Mouse (Mus musculus): Measurements from ENCODE around the gene Gm42517. TPM values are rescaled to one million over a fixed set of nuclear protein-coding genes. Genes with fewer than 3 reads are reported as not detected.

Gm42517 gene
- polyA plus RNA-seq, 2 experiments: 0.45 to 0.52 TPM

DNA sequence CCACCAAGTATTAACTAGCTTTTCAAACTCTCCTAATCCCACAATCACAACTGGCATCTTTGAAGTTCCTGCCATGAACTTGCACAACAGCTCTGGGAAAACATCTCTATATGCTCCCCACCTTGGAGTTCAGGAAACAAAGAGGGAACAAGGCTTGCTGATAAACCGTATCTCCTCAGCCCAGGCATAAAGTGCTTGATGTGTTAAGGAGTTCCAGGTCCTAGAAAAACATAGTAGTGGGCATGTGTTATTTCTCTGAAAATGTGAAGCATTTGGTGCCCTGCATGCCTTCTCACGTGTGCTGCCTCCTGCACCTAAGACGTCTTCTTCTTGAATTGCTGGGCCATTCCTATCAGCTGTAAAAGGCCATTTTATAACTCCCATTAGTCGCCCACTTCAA is 30.3 kb downstream of the Gm42517 start:
- Histone ChIP-seq H3K4me1 (ENCODE audit: control insufficient read depth, insufficient read depth, low read length) (no peaks in the 10 kb centered on the region), H3K4me3 (replicated peaks; ENCODE audit: low read length) (no peak overlapping the region), H3K27ac (replicated peaks; ENCODE audit: low read depth, low read length) (no peak overlapping the region), H3K27me3 (ENCODE audit: control insufficient read depth, insufficient read depth, low read length) (no peaks in the 10 kb centered on the region), H3K9me3 (ENCODE audit: control insufficient read depth, low read length) (no peaks in the 10 kb centered on the region), H3K36me3 (ENCODE audit: control insufficient read depth, insufficient read depth, low read length) (peaks cover 27% of the 10 kb centered on the region), H3K4me2 (replicated peaks; ENCODE audit: low read depth, low read length, severe bottlenecking) (no peak overlapping the region), H3K9ac (ENCODE audit: low read depth, low read length, severe bottlenecking) (no peak overlapping the region)
- ATAC-seq (ENCODE audit: low FRiP score, low read depth) (no peak), DNase-seq (ENCODE audit: low spot score) (no peak)
- no peak for TF ChIP-seq POLR2A (IDR thresholded peaks at IDR 0.05; ENCODE audit: borderline replicate concordance, extremely low read depth, insufficient read depth, insufficient read length)
- WGBS: 44% methylated on average over 4 of the region's 4 CpGs

DNA sequence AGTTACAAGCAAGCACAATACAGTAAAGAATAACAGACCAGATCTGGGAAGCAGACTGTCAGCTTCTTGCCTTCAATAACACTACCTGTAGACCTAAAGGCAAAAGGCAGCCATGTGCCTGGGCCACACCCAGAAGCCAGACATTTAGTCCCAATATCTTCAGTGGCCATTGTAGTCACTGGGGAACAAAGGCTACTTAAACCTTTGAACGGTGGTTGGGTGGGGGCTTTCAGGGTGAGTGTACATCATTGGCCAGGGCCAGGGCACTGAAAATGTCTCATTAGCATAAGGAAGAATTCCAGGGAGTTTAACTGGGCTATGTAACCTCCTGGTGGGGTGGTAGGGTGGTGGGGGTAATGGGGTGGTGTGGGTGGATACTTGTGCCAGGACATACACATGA is 36.7 kb downstream of the Gm42517 start:
- no peaks in the 10 kb centered on the region for H3K4me1 ChIP-seq (ENCODE audit: control insufficient read depth, insufficient read depth, low read length)
- H3K36me3 ChIP-seq (ENCODE audit: control insufficient read depth, insufficient read depth, low read length): peaks cover 45% of the 10 kb centered on the region
- 90% methylated on average over 1 of the region's 1 CpGs for WGBS
- H3K27ac ChIP-seq (replicated peaks; ENCODE audit: low read depth, low read length): no peak overlapping the region
- TF ChIP-seq POLR2A (IDR thresholded peaks at IDR 0.05; ENCODE audit: borderline replicate concordance, extremely low read depth, insufficient read depth, insufficient read length): no peak
- H3K9me3 ChIP-seq (ENCODE audit: control insufficient read depth, low read length): no peaks in the 10 kb centered on the region
- H3K4me3 ChIP-seq (replicated peaks; ENCODE audit: low read length): no peak overlapping the region
- no peak overlapping the region for H3K9ac ChIP-seq (ENCODE audit: low read depth, low read length, severe bottlenecking)
- no peak for ATAC-seq (ENCODE audit: low FRiP score, low read depth)
- no peak overlapping the region for H3K4me2 ChIP-seq (replicated peaks; ENCODE audit: low read depth, low read length, severe bottlenecking)
- no peak for DNase-seq (ENCODE audit: low spot score)
- H3K27me3 ChIP-seq (ENCODE audit: control insufficient read depth, insufficient read depth, low read length): no peaks in the 10 kb centered on the region

Other genes starting within 250 kb of the Gm42517 start
- gene Tmed5, start 235.3 kb downstream of the Gm42517 start, polyA plus RNA-seq (2012; rRNA removed): 24.9 and 36.6 TPM in 2 replicates
- 32.6 and 35.1 TPM in 2 replicates for gene Tmed5, start 235.3 kb downstream of the Gm42517 start, polyA plus RNA-seq (2014; fragmentation: Nextera tagmentation; extraction: Ambion mirVana)
- 1.2 and 2.4 TPM in 2 replicates for gene Ccdc18, start 235.0 kb downstream of the Gm42517 start, polyA plus RNA-seq (2012; rRNA removed)
- 7.0 and 8.3 TPM in 2 replicates for gene Ccdc18, start 235.0 kb downstream of the Gm42517 start, polyA plus RNA-seq (2014; fragmentation: Nextera tagmentation; extraction: Ambion mirVana)
- 33.7 and 37.0 TPM in 2 replicates for gene Dr1, start 99.0 kb downstream of the Gm42517 start, polyA plus RNA-seq (2012; rRNA removed)
- gene Dr1, start 99.0 kb downstream of the Gm42517 start, polyA plus RNA-seq (2014; fragmentation: Nextera tagmentation; extraction: Ambion mirVana): 44.4 and 46.5 TPM in 2 replicates
- 5.8 and 6.0 TPM in 2 replicates for gene Pigg, start 55.3 kb downstream of the Gm42517 start, polyA plus RNA-seq (2012; rRNA removed)
- 2.4 TPM in 2 replicates for gene Pigg, start 55.3 kb downstream of the Gm42517 start, polyA plus RNA-seq (2014; fragmentation: Nextera tagmentation; extraction: Ambion mirVana)
- gene Pde6b, start 20.5 kb upstream of the Gm42517 start, polyA plus RNA-seq (2012; rRNA removed): 0.03 TPM in 1 of 2 replicates, not detected in the other
- gene Pde6b, start 20.5 kb upstream of the Gm42517 start, polyA plus RNA-seq (2014; fragmentation: Nextera tagmentation; extraction: Ambion mirVana): 0.17 TPM in 1 of 2 replicates, not detected in the other
- 80.1 and 174 TPM in 2 replicates for gene Atp5k, start 66.5 kb upstream of the Gm42517 start, polyA plus RNA-seq (2012; rRNA removed)
- gene Atp5k, start 66.5 kb upstream of the Gm42517 start, polyA plus RNA-seq (2014; fragmentation: Nextera tagmentation; extraction: Ambion mirVana): 411 and 423 TPM in 2 replicates
- 2.5 and 2.7 TPM in 2 replicates for gene Mfsd7a, start 81.0 kb upstream of the Gm42517 start, polyA plus RNA-seq (2012; rRNA removed)
- gene Mfsd7a, start 81.0 kb upstream of the Gm42517 start, polyA plus RNA-seq (2014; fragmentation: Nextera tagmentation; extraction: Ambion mirVana): 0.14 TPM in 1 of 2 replicates, not detected in the other
- 24.3 and 26.7 TPM in 2 replicates for gene Pcgf3, start 93.3 kb upstream of the Gm42517 start, polyA plus RNA-seq (2012; rRNA removed)
- gene Pcgf3, start 93.3 kb upstream of the Gm42517 start, polyA plus RNA-seq (2014; fragmentation: Nextera tagmentation; extraction: Ambion mirVana): 21.8 and 24.4 TPM in 2 replicates
- gene Cplx1, start 182.1 kb upstream of the Gm42517 start, polyA plus RNA-seq (2012; rRNA removed): 0.18 and 0.21 TPM in 2 replicates
- gene Cplx1, start 182.1 kb upstream of the Gm42517 start, polyA plus RNA-seq (2014; fragmentation: Nextera tagmentation; extraction: Ambion mirVana): 0.41 and 0.67 TPM in 2 replicates

Measured in limb, embryonic 14.5 days (tissue).